Mouse (Mus musculus) heart, postnatal 25 days (tissue): ENCODE results near the gene Mcidas. TPM values are rescaled to one million over a fixed set of nuclear protein-coding genes. Genes with fewer than 3 reads are reported as not detected.
"Not testable (repeated sequence)": the region's sequence is repeated elsewhere in the genome, so short reads cannot be mapped to it uniquely, and the experiment has no call there.

ENCODE experiments used
- DNase-seq: peaks from one replicate; pipeline ENCODE4 v3.0.0; 2022; ENCODE audit warnings: low spot score
- intact Hi-C: fragments of 180-260 bp; cut with DNase I; formaldehyde crosslinking; loops from one replicate; pipeline ENCODE4 v1.15.1; 2025
- total RNA-seq, 2 experiments: library from RNA; stranded (reverse); gene quantifications; 2 replicates each; pipeline ENCODE4 v1.2.3; 2021

The Mcidas gene
- total RNA-seq, 2 experiments from 2014 or later = not detected

DNA sequence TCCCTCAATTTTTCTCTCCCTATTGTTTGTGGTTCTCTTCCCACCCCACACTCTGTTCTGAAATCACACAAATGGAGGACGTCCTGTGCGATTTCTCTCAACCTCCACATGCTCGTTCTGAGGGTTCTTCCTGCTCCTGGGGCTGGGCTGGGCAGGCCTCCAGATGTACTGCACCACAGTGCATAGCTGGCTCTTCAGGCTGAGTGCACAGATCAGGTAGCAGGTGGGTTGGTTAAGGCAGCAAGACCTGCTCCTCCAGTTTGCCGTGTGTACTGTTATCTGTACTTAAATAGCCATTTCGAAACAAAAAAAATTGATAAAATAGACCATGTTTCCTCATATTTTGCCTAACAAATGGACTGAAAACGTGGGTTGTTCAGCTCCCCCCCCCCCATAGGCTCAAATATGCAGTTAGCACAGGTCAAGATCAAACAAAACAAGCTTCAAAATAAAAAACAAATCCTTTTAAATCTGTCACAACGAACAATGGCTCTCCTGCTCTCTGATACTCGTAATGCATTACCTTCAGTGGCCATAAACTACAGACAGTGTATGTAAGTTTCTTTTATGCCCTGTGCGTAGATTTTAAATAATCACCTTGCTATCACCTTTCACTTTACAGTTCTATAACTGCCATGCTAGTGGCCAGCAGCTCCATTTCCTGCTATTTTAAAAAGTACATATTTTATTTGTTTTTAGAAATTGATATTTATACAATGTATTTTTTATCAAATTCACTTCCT lies 7.1 kb downstream of the Mcidas start:
- DNase-seq = no peak

DNA sequence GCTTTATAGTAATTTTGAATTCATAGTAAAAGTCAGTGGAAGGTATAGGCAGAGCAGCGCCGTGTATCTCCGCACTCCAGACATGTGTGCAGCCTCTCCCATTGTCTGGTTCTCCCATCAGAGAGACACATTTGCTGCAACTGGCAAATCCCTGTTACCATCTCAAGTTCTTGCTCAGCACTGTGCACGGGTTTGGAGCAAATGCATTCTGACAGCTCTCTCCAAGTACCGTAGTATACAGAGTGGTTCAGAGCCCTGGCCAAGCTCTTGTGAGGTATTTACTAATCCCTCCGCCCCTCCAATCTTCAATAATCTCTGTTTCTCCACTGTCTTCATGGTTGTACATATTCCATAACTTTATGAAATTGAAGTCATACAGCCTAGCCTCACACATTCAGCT lies 19.0 kb downstream of the Mcidas start:
- intact Hi-C loops = no loop called here
- no peak for DNase-seq

More for the DNA sequence above, 7.1 kb downstream of the Mcidas start:
- intact Hi-C loops = no loop called here

DNA sequence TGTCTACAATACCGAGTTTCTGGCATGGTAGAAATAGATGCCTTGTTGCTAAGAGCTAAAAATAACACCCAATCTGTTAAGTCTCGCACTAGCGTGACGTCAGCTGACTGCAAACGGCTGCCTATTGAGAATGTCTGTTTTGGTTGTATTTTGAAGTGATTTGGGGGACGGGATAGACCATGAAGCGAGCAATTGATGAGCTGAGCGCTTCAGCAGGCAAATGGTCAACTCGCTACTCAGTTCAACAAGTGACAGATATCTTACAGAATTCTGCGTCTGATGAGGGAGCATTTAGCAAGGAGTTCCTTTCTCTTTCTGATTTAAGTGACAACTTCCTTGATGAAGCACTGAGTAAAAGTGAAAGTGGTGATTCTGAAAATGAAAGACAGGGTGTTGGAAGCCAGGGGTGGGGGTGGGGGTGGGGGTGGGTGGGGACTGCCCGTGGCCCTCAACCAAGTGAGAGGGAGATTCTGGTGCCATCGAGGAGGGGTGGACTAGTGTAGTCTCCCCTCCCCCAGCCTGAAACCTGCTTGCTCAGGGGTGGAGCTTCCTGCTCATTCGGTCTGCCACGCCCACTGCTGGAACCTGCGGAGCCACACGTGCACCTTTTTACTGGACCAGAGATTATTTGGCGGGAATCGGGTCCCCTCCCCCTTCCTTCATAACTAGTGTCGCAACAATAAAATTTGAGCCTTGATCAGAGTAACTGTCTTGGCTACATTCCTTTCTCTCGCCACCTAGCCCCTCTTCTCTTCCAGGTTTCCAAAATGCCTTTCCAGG lies 19.7 kb downstream of the Mcidas start:
- DNase-seq, intact Hi-C loops: not testable (repeated sequence)

DNA sequence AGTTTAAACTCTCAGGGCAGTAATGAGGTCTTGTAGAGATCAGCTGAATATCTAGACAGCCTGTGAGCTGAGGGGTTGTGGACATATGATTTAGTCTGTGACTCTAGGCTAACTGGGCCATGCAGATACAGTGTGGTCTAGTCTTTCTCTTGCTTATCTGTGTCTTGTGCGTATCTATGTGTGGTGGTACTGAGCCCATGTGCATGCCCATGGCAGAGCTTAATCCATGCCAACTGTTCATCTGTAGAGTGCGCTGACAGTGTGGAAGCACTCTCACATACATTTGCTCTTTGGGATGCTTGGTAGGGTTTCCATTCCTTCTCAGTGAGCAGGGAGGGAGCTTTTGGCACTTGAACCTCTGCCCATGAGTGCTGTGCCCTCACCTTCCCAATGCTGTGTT lies 27.9 kb downstream of the Mcidas start:
- no peak for DNase-seq
- intact Hi-C loops = no loop called here

DNA sequence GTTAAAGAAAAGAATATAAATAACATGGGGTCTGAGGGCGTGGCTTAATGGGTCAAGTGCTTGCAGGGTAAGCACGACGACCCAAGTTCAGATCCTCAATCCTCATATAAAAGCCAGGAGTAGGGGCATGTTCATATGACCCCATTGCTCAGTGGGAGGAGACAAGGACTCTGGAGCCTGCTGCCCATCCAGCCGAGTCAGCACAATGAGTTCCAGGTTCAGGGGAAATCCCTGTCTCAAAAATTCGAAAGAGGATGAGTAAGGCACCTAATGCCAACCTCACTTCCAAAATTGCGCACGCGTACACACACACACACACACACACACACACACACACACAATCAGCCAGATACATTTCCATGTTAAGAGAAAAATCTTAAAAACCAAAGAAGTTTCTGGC lies 28.8 kb downstream of the Mcidas start:
- intact Hi-C loops = no loop called here
- no peak for DNase-seq

DNA sequence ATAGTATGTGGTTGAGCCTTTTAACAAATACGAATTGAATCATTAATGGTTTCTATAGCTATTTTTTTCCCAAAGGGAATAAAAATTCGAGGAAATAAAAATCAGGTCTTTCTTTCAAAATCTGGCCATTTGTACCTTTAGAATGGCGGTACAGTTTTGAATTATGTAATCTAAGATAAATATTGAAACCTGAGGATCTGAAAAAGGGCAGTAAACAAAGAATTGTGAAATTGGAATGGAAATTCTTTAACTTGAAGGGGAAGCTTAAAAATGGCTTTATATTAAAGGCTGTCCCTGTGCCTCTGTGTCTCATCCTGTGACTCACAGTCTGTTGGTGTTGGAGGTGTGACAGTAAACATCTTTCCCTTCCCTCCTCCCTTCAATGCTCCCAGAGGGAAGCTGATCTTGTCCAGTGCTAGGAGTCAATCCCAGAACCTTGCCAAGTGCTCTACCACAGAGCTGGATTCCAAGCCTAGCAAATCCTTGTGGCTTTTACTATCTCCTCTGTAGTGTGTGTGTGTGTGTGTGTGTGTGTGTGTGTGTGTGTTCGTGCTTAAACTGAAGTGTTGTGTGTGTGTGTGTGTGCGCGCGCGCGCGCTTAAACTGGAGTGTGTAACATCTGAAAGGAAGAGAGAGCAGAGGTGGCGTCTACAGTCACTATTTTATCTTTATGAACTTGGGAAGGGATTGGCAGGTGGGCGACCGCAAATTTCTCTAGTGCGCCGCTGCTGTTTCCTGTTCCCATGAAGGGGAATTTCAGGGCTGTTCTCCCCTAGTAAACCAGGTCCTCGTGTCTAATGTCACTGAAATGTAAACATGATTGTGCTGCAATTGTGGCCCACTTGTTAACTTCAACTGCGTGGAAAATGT lies 29.9 kb downstream of the Mcidas start:
- intact Hi-C loops = no loop called here
- DNase-seq = no peak

DNA sequence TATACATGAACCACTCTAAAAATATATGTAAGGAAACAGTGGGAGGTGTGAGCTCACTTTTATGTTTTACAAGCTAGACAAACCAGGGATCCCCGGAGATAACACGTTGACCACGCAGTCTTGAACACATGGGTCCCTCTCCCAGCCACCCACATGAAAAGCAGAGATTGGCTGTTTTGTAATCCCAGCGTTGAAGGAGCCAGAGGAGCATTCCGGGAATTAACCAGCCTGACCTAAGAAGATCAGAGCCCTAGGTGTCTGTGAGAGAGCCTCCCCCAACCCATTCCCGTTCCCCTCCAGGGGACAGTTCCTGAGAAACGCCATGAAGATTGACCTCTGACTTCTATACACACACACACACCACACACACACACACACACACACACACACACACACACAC lies 37.7 kb downstream of the Mcidas start:
- no peak for DNase-seq
- intact Hi-C loops = loop anchor here (5.0 kb wide), 1 partner anchor 44 kb away; the partner anchor contains the start of gene Ccno

DNA sequence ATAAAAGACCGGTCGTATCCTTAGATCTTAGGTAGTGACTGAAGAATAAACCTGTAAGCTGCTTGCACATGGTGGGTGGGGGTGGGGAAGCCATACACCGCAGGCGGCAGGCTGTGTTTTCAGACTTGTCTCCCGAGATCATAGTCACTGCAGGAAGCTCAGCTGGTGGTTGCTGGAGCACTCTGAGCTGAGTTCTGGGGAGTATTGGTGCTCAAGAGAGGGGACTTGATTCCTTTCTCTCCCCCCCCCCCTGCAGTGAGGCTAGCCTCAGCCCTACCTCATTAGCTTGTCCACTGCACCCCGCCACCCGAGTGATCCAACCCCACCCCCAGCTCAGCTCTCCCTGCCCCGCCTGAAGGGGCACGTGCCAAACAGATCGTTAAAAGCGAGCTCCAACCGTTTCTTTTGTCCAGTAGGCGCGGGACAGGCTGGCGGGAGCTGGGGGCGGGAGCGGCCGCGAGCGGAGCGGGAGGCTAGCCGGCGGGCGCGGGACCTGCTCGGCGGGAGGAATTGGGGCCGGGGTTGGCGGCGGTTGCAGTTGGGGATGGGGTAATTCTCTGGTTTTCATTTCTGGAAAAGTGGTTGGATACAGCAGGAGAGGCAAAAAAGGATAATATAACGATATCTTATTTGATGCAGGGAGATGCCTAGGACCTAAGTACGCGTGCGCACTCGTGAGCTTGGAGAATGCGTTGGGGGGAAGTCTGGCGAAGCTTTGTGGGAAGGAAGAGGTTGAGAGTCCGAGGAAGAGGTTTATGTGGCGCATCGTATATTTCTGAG lies 38.3 kb downstream of the Mcidas start:
- intact Hi-C loops = loop anchor here (5.0 kb wide), 1 partner anchor 45 kb away; the partner anchor contains the start of gene Ccno
- DNase-seq = no peak

DNA sequence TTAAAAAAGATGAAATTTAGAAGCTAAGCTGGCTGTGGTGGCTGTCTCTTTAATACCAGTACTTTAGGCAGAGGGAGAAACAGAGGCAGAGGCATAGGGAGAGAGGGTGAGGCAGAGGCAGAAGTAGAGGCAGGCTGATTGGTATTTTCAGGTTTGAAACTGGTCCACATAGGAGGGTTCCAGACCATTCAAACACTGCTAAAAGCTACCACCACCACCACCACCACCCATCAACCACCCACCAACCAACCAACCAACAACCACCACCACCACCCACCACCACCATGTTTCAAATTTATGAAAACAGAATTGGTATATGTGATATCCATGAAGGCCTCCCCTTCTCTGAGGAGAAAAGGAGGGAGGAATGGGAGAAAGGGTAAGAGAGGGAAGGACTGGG lies 39.2 kb downstream of the Mcidas start:
- DNase-seq = no peak
- intact Hi-C loops = loop anchor here (5.0 kb wide), 1 partner anchor 46 kb away; the partner anchor contains the start of gene Ccno

DNA sequence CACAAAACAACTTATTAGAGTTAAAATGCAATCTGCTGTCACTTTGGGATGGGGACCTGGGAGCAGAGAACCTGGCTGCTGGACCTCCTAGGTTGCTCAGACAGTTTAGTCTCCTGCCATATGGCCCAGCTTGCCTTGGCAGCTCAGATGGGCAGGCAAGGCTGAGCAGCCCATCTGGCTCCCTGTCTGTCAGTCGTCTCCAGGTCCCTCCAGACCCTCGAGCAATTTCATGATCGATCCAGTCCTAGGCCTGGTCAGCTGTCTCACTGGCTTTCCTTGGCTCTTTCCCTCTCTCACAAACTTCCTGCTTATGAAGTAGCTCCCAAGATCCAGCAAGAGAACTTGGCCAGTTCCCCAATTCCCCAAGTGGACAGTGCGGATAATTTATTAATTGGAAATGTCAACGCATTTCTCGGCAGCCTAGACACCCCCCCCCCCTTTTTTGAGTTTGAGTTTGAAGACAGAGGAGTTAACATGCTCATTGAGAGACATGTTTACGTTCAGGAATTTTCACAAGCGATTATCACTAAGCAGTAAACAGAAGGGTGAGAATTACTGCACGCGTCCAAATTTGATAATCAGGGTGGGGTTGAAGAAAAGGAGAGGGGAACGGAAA lies 40.7 kb downstream of the Mcidas start:
- intact Hi-C loops = loop anchor here (5.0 kb wide), 1 partner anchor 47 kb away; the partner anchor contains the start of gene Ccno
- DNase-seq = no peak

DNA sequence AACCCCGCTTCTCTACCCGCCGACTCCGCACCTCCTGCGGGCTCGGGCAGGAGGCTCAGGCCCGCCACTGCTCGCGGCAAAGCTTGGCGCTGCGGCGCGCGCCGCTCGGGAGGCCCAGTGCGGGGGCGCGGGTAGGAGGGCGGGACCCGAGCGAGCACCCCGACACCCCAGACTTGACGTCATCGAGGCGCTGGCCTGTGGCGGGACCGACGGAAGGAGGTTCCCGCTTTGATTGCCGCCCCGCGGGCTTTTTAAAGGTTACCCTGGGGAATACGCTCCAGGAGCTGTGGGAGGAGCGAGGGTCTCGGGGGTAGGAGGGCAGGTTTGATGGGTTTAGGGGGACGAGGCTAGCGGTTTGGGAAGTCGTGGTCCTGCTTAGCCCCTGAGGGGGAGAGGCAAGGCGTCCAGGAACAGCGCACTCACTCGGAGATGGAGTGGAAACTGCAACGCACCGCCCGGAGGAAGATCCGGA lies 41.3 kb downstream of the Mcidas start, which contains the start of gene Cdc20b:
Cdc20b (plus strand) TSS at position 162 of the 472 bp plus-strand sequence.
- DNase-seq = peak; percentile 23
- intact Hi-C loops = loop anchor here (5.0 kb wide), 2 partner anchors 48 to 358 kb away; partner anchors contain the start of gene Ccno

DNA sequence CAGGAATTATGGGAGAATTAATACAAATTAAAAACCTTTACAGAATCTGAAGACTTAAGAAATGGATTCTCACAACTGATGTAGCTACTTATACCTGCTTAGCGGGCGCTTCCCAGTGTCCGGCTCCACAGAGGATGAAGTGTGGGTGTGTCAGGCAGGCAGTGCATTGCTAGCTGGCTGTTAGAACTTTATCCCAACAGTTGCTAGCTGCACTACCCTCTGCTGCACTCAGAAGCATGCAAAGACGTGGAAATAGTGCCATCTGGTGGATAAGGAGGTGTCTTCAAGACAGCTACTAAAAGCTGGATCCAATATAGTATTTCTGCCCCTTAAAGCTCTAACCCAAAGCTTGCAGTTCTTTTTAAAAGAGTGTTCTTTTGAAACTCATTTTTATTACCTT lies 42.2 kb downstream of the Mcidas start:
- intact Hi-C loops = loop anchor here (5.0 kb wide), 1 partner anchor 359 kb away; no protein-coding TSS in a partner anchor
- DNase-seq = peak; percentile 25

DNA sequence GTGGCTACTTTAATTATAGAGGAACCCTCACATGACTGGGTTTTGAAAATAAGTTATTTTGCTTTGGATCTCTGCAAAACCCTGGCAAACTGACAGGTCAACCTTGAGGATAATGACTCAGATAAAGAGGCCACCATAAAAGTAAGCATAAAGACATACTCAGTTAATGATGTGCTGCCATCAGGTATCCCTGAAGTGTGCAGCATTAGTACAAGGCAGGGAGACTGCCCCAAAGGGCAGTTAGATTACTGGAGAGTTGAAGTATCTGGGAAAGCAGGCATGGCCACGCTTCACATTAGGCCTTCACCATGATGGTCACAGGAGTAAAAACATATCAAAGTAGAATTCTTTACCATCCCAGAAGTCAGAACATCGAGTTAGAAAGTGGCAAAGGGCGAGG lies 51.2 kb downstream of the Mcidas start:
- no peak for DNase-seq
- intact Hi-C loops = loop anchor here (10.0 kb wide), 2 partner anchors 590 to 620 kb away; partner anchors contain the start of gene Hspb3

DNA sequence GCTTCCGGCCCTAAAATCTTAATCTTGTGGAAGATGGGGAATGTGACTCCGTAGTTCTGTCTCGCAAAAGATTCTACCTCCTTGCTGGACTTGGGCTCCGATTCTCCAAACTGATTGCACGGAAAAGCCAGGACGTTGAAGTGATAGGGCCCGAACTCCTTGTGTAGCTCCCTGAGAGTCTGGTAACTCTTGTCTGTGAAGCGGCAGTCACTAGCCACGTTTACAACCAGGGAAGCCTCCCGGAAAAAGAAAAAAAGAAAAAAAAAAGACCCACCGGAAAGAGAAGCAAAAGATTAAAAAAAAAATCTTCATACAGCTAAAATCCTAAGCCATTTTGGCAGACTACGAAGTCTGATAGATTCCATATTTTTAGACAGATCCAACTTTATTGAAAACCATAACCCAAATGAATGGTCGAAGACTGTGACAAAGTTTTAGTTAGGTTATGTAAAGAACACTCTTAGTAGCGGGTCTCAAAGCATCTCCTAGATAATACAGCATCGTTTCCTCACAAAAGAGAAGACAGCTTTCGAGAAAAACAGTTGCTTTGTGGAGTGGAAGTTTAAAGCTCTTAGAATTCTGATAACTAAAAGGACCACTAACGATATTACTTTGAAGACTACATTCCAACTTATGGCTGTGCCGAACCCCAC lies 51.9 kb downstream of the Mcidas start:
- intact Hi-C loops = loop anchor here (1.0 to 10.0 kb wide), 3 partner anchors 220 to 619 kb away; partner anchors contain the start of gene Hspb3
- DNase-seq = no peak

DNA sequence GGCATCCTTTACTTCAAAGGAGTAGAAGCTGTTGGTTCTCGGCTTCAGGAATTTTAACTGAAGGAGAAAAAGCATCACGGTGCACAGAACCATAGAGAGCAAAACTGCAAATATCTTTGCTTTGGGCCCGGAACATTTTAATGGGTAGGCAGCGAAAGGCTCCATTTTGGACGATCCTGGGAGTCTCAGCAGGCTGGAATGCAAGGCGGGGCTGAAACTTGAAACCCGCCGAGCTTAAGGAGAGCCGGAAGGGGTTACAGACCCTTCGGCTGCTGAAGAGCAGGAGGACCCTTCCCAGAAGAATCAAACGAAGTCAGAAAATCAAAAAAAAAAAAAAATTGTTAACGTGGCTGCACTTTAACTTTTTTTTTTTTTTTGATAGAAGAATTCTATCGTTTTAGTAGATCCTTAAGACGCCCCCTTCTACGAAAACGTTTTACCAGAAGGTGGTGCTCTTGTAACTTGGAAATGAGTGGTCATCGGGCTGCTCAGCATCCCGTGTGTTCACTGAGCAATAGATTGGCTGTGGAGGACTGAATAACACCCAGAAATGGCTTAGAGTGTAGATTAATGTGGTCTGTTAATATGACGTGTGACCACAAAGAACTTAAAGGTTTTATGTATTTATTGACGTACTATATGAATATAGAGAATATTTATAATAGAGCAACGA lies 52.7 kb downstream of the Mcidas start, which contains the start of gene Gpx8:
Gpx8 (minus strand) TSS at position 200 of the 673 bp plus-strand sequence.
- intact Hi-C loops = loop anchor here (1.0 to 10.0 kb wide), 3 partner anchors 219 to 618 kb away; partner anchors contain the start of gene Hspb3
- DNase-seq = peak; percentile 20

DNA sequence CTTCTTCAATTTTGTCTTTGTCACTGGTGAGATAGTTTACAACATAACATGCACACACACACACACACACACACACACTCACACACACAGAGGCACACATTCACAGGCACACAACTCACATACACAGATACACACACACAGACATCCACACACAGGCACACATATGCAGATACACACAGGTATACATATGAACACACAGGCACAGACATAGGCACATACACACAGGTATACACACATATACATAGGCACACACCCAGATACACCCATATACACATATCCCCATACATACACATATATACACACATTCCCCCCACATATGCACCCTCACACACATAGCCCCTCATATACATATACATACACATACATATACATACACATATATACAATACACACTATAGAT lies 53.4 kb downstream of the Mcidas start:
- intact Hi-C loops = loop anchor here (10.0 kb wide), 2 partner anchors 588 to 618 kb away; partner anchors contain the start of gene Hspb3
- DNase-seq = no peak

DNA sequence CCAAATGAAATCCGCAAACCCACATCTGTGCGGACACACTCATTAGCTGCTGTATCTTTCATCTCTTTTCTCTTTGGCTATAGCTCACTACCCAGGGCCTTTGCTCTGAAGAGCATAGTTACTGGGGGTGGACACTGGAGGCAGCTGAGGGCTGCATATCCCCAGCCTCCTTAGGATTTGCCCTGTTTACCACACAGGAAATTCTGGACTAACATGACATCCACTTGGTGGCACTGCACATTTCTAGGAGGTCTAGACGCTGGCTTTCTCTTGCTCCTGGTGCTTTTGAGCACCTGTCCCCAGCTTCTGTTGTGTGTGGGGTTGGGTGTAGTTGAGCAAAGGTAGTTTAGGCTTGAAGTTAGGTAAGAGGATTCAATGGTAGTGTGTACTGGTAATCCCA lies 54.0 kb downstream of the Mcidas start:
- DNase-seq = no peak
- intact Hi-C loops = loop anchor here (10.0 kb wide), 2 partner anchors 587 to 617 kb away; partner anchors contain the start of gene Hspb3
